Mouse (Mus musculus): ENCODE data around the gene Gm49027.

GRCm38 (mm10) chr5:123514871-123515270, 10.4 kb downstream of the Gm49027 start:
- TF ChIP-seq ZKSCAN1 (IDR thresholded peaks at IDR 0.05; ENCODE audit: borderline replicate concordance, low read depth, low read length): no peak
- TF ChIP-seq CTCF (conservative IDR thresholded peaks at IDR 0.05 in 1 of 2, IDR thresholded peaks at IDR 0.05 in 1 of 2; ENCODE audit: low read depth in 2 of 2, low read length in 2 of 2): no peak
- TF ChIP-seq POLR2A (IDR thresholded peaks at IDR 0.05; ENCODE audit: low read depth, low read length): no peak
- TF ChIP-seq MYC (IDR thresholded peaks at IDR 0.05; ENCODE audit: low read depth, low read length): no peak
- no peak for TF ChIP-seq MAZ (IDR thresholded peaks at IDR 0.05; ENCODE audit: low read depth, low read length)
- TF ChIP-seq SIN3A (IDR thresholded peaks at IDR 0.05; ENCODE audit: low read length): no peak
- TF ChIP-seq USF1 (IDR thresholded peaks at IDR 0.05; ENCODE audit: low read depth, low read length): no peak
- no peak for TF ChIP-seq PAX5 (IDR thresholded peaks at IDR 0.05; ENCODE audit: low read length)
- no peak for TF ChIP-seq TCF12 (IDR thresholded peaks at IDR 0.05; ENCODE audit: low read depth, low read length)
- TF ChIP-seq ZC3H11A (IDR thresholded peaks at IDR 0.05; ENCODE audit: low read depth, low read length): no peak
- TF ChIP-seq BHLHE40 (IDR thresholded peaks at IDR 0.05; ENCODE audit: low read depth, low read length): no peak
- TF ChIP-seq ZNF384 (IDR thresholded peaks at IDR 0.05; ENCODE audit: low read depth, low read length): no peak
- no peak for TF ChIP-seq IRF4 (IDR thresholded peaks at IDR 0.05; ENCODE audit: low read depth, low read length)
